Comparison of ENCODE assay signal across 11 mouse cellular contexts in the genomic region with DNA sequence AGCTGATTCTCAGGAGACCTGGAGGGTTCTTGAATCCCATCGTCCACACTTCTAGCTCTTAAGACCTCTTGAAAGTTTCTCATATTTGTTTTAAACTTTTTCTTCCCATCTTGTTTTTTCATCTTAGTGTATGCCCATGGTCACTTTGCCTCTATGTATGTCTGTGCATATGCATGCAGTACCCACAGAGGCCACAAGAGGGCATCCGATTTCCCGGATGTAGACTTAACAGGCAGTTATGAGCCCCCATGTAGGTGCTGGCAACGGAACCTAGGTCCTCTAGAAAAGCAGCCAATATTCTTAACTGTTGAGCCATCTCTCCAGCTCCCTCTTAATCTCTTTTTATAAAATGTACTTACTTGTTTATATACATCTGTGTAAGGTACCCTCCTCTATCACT. TPM values are rescaled to one million over a fixed set of nuclear protein-coding genes. Genes with fewer than 3 reads are reported as not detected.
DNase-seq lines count a peak whose midpoint lies in the region; ATAC-seq lines count a peak whose summit lies in the region.
"Had no signal": no experiment of that assay in that cellular context is flagged by ENCODE, and none has a peak within 500 bp of the region (broad histone marks: within the 10 kb centered on the region; RNA-seq: fewer than 3 reads in every experiment).

No protein-coding gene starts in this region.

- peaks cover 9% of the 10 kb centered on the region for H3K36me3 ChIP-seq in midbrain, embryonic 11.5 days (ENCODE audit: control insufficient read depth, insufficient read depth, low read length)
- H3K36me3 ChIP-seq in midbrain, embryonic 10.5 days = peaks cover 43% of the 10 kb centered on the region
- H3K36me3 ChIP-seq in midbrain, embryonic 15.5 days (replicated peaks) = no peaks in the 10 kb centered on the region

- WGBS in midbrain, embryonic 11.5 days = 93% methylated on average over 4 of the region's 4 CpGs
- 90% methylated on average over 4 of the region's 4 CpGs for WGBS in midbrain, embryonic 10.5 days
- 93% methylated on average over 4 of the region's 4 CpGs for WGBS in midbrain, embryonic 15.5 days

- no peak for ATAC-seq in midbrain, embryonic 11.5 days (ENCODE audit: low FRiP score)
- ATAC-seq in midbrain, embryonic 15.5 days (replicated peaks) = no peak

- H3K4me2 ChIP-seq in midbrain, embryonic 11.5 days = no peak overlapping the region
- H3K4me2 ChIP-seq in midbrain, embryonic 15.5 days = no peak overlapping the region
- H3K4me2 ChIP-seq: embryonic facial prominence, embryonic 15.5 days; limb, embryonic 15.5 days had no signal

- no peaks in the 10 kb centered on the region for H3K4me1 ChIP-seq in midbrain, embryonic 11.5 days (ENCODE audit: control insufficient read depth, insufficient read depth, low read length)
- no peaks in the 10 kb centered on the region for H3K4me1 ChIP-seq in midbrain, embryonic 10.5 days
- no peaks in the 10 kb centered on the region for H3K4me1 ChIP-seq in midbrain, embryonic 15.5 days
- H3K4me1 ChIP-seq: embryonic facial prominence, embryonic 15.5 days; limb, embryonic 15.5 days had no signal

- peak; percentile 39 for DNase-seq in gastrocnemius, postnatal 10 days
- no peak for DNase-seq in gastrocnemius, postnatal 25 days
- peak; percentile 85 for DNase-seq in midbrain, embryonic 11.5 days (ENCODE audit: low spot score, missing footprints)
- DNase-seq in midbrain, embryonic 10.5 days (ENCODE audit: low spot score) = no peak
- DNase-seq in induced T-regulatory cell, adult 2 months (ENCODE audit: low read depth) = peak; percentile 71
- peak; percentile 53 for DNase-seq in thymus, postnatal 0 days (ENCODE audit: low spot score)
- DNase-seq in cerebellum, adult 11 months = no peak

- H3K9me3 ChIP-seq in midbrain, embryonic 11.5 days (ENCODE audit: control insufficient read depth, low read length) = no peaks in the 10 kb centered on the region; the same call in 1 of the 2 replicates
- H3K9me3 ChIP-seq in midbrain, embryonic 10.5 days (replicated peaks) = peaks cover 7% of the 10 kb centered on the region; the same call in 1 of the 2 replicates
- H3K9me3 ChIP-seq in midbrain, embryonic 15.5 days = no peaks in the 10 kb centered on the region
- H3K9me3 ChIP-seq: embryonic facial prominence, embryonic 15.5 days; limb, embryonic 15.5 days had no signal

- H3K27ac ChIP-seq in midbrain, embryonic 11.5 days (ENCODE audit: low read depth, low read length) = no peak overlapping the region
- H3K27ac ChIP-seq in midbrain, embryonic 10.5 days (replicated peaks) = no peak overlapping the region
- no peak overlapping the region for H3K27ac ChIP-seq in midbrain, embryonic 15.5 days
- H3K27ac ChIP-seq: embryonic facial prominence, embryonic 15.5 days; limb, embryonic 15.5 days had no signal

- no peak overlapping the region for H3K9ac ChIP-seq in midbrain, embryonic 11.5 days (ENCODE audit: low read length)
- H3K9ac ChIP-seq in midbrain, embryonic 15.5 days = no peak overlapping the region
- H3K9ac ChIP-seq: embryonic facial prominence, embryonic 15.5 days; limb, embryonic 15.5 days had no signal

- H3K4me3 ChIP-seq in midbrain, embryonic 11.5 days (ENCODE audit: low read depth, low read length) = no peak overlapping the region
- no peak overlapping the region for H3K4me3 ChIP-seq in midbrain, embryonic 10.5 days
- no peak overlapping the region for H3K4me3 ChIP-seq in midbrain, embryonic 15.5 days
- H3K4me3 ChIP-seq: embryonic facial prominence, embryonic 15.5 days; limb, embryonic 15.5 days; myocyte had no signal

- no peaks in the 10 kb centered on the region for H3K27me3 ChIP-seq in midbrain, embryonic 11.5 days (ENCODE audit: control insufficient read depth, insufficient read depth, low read length)
- no peaks in the 10 kb centered on the region for H3K27me3 ChIP-seq in midbrain, embryonic 10.5 days (ENCODE audit: low read depth, poor library complexity, severe bottlenecking)
- no peaks in the 10 kb centered on the region for H3K27me3 ChIP-seq in midbrain, embryonic 15.5 days (replicated peaks)
- H3K27me3 ChIP-seq: embryonic facial prominence, embryonic 15.5 days; limb, embryonic 15.5 days had no signal

RNA-seq across cellular contexts. Expression of a gene that starts 15.6 kb away (rescaled TPM):
- total RNA-seq in gastrocnemius, postnatal 10 days (2021) = 100 to 1,000 TPM; 339 to 357 TPM
- 100 to 1,000 TPM; 256 to 293 TPM for total RNA-seq in gastrocnemius, postnatal 25 days (2021)
- polyA plus RNA-seq in midbrain, embryonic 11.5 days (2014; fragmentation: Nextera tagmentation; extraction: Ambion mirVana) = 54.1 and 61.4 TPM in 2 replicates
- polyA plus RNA-seq in midbrain, embryonic 10.5 days (2016; fragmentation: Nextera tagmentation; extraction: Ambion mirVana) = 37.4 and 44.6 TPM in 2 replicates
- 77.5 and 89.0 TPM in 2 replicates for polyA plus RNA-seq in thymus, postnatal 0 days (2015; fragmentation: Nextera tagmentation; extraction: Ambion mirVana)
- polyA plus RNA-seq in midbrain, embryonic 15.5 days (2015; fragmentation: Nextera tagmentation; extraction: Ambion mirVana) = 34.6 and 39.7 TPM in 2 replicates

RNA-seq across cellular contexts. Expression of a gene that starts 30.1 kb away (rescaled TPM):
- 10 to 100 TPM; 20.0 to 21.4 TPM for total RNA-seq in gastrocnemius, postnatal 10 days (2021)
- 10 to 100 TPM; 17.1 to 17.6 TPM for total RNA-seq in gastrocnemius, postnatal 25 days (2021)
- polyA plus RNA-seq in midbrain, embryonic 11.5 days (2014; fragmentation: Nextera tagmentation; extraction: Ambion mirVana) = 7.8 and 10.7 TPM in 2 replicates
- 7.8 and 8.1 TPM in 2 replicates for polyA plus RNA-seq in midbrain, embryonic 10.5 days (2016; fragmentation: Nextera tagmentation; extraction: Ambion mirVana)
- 21.3 and 25.3 TPM in 2 replicates for polyA plus RNA-seq in thymus, postnatal 0 days (2015; fragmentation: Nextera tagmentation; extraction: Ambion mirVana)
- 11.7 and 13.1 TPM in 2 replicates for polyA plus RNA-seq in midbrain, embryonic 15.5 days (2015; fragmentation: Nextera tagmentation; extraction: Ambion mirVana)

Comparison
In these comparisons a context has a peak if more than half of its experiments do, and no peak if none do; other contexts are left out.
1. DNase-seq: peak in gastrocnemius, postnatal 10 days (single experiment), midbrain, embryonic 11.5 days (single experiment), induced T-regulatory cell, adult 2 months (single experiment) and thymus, postnatal 0 days (single experiment); none in gastrocnemius, postnatal 25 days (single experiment), midbrain, embryonic 10.5 days (single experiment) and cerebellum, adult 11 months (single experiment).